Mouse (Mus musculus) limb, embryonic 15.5 days (tissue): Measurements from ENCODE around the gene Prlh. TPM values are rescaled to one million over a fixed set of nuclear protein-coding genes. Genes with fewer than 3 reads are reported as not detected.

Source experiments
- ATAC-seq: fragments of 200-750 bp; cut with Nextera tagmentation; 2 replicates; pipeline ENCODE4 v1.8.0; 2017; ENCODE audit warnings: low read depth, moderate TSS enrichment; ENCODE audit not compliant: insufficient number of reproducible peaks, low FRiP score, low TSS enrichment
- H3K27ac ChIP-seq: fragments of 300-500 bp; sonication (generic); 2 replicates; pipeline ENCODE4 v1.5.1; 2015; ENCODE audit warnings: moderate library complexity, mild to moderate bottlenecking, inconsistent platforms
- H3K27me3 ChIP-seq: fragments of 300-500 bp; sonication (generic); 2 replicates; pipeline ENCODE4 v1.6.1; 2015; ENCODE audit warnings: inconsistent platforms
- H3K36me3 ChIP-seq: fragments of 300-500 bp; sonication (generic); 2 replicates; pipeline ENCODE4 v1.6.1; 2015; ENCODE audit warnings: inconsistent platforms
- H3K4me1 ChIP-seq: fragments of 300-500 bp; sonication (generic); 2 replicates; pipeline ENCODE4 v1.6.1; 2015; ENCODE audit warnings: inconsistent platforms
- H3K4me2 ChIP-seq: fragments of 300-500 bp; sonication (generic); 2 replicates; pipeline ENCODE4 v1.6.1; 2015; ENCODE audit warnings: mild to moderate bottlenecking, inconsistent platforms
- H3K4me3 ChIP-seq: fragments of 300-500 bp; sonication (generic); 2 replicates; pipeline ENCODE4 v1.5.1; 2015; ENCODE audit warnings: mild to moderate bottlenecking, inconsistent platforms
- H3K9ac ChIP-seq: fragments of 300-500 bp; sonication (generic); 2 replicates; pipeline ENCODE4 v1.6.1; 2015; ENCODE audit warnings: inconsistent platforms
- H3K9me3 ChIP-seq: fragments of 300-500 bp; sonication (generic); 2 replicates; pipeline ENCODE4 v1.6.1; 2016; ENCODE audit warnings: inconsistent platforms
- WGBS: fragments of 180-500 bp; shearing (Covaris S2); methylation state at CpG from one replicate; pipeline ENCODE4 v1.1.7; 2015; 5-methylcytosine and 5-hydroxymethylcytosine counted together
- polyA plus RNA-seq: library from polyadenylated mRNA; unstranded; fragments of >200 nt; fragmentation: Nextera tagmentation; extraction: Ambion mirVana; gene quantifications from 2 replicates; pipeline ENCODE4 v1.2.1, GENCODE M21; 2015

Gene Prlh
- polyA plus RNA-seq, 1 experiment from 2014 or later = not detected

DNA sequence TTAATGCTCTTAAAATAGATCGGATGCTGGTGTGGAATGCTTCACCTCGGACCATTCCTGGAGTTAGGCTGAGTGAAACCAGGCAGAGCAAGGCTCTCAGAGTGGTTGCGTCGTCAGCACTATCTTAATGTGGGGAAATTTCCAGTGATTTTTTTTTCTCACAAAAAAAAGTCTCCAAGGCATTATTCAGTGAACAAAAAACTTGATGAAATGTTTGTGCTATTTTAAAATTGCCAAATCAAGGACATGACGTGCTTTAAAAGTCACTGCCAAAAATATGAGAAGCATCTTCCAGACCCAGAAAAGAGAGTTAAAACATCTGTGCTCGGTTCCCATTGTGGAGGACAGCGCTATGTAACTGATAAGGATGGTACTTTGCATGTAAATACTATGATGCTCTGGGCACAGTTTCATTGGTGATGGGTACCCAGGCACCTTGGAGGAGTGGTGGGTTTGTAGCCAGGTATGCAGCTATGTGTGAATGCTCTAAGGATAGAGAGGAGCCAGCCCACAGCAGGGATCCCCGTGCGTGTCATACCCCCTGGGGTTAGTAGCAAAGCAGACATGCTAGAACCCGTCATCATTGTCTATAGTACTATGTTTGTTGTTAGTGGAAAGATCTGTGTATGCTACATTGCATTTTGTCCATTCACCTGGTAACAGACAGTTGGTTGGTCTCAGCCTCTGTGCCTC is 27.9 kb downstream of the Prlh start:
- H3K27me3 ChIP-seq = no peaks in the 10 kb centered on the region
- no peak overlapping the region for H3K9ac ChIP-seq
- H3K4me3 ChIP-seq = no peak overlapping the region
- no peaks in the 10 kb centered on the region for H3K36me3 ChIP-seq
- 58% methylated on average over 10 of the region's 10 CpGs for WGBS
- no peak overlapping the region for H3K4me2 ChIP-seq
- no peak for ATAC-seq
- no peaks in the 10 kb centered on the region for H3K9me3 ChIP-seq
- no peaks in the 10 kb centered on the region for H3K4me1 ChIP-seq
- H3K27ac ChIP-seq = no peak overlapping the region

GRCm38 (mm10) chr1:90981346-90981745 is 28.4 kb downstream of the Prlh start:
- Histone ChIP-seq H3K9ac (no peak overlapping the region), H3K4me1 (no peaks in the 10 kb centered on the region), H3K4me3 (no peak overlapping the region), H3K27ac (no peak overlapping the region), H3K36me3 (no peaks in the 10 kb centered on the region), H3K4me2 (no peak overlapping the region), H3K27me3 (no peaks in the 10 kb centered on the region), H3K9me3 (no peaks in the 10 kb centered on the region)
- WGBS = 60% methylated on average over 3 of the region's 3 CpGs
- ATAC-seq = no peak

DNA sequence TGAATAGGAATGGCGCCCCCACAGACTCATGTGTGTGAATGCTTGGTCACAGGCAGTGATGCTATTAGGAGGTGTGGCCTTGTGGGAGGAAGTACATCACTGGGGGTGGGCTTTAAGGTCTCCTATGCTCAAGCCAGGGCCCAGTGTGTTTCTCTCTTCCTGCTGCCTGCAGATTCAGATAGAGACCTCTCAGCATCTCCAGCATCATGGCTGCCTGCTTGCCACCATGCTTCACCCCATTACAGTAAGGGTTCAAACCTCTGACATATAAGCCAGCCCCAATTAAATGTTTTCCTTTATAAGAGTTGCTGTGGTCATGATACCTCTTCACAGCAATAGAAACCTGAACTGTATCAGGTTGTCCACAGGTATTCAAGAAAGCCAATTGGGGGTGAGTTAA is 43.0 kb downstream of the Prlh start:
- Histone ChIP-seq H3K4me1 (peaks cover 23% of the 10 kb centered on the region), H3K4me2 (no peak overlapping the region), H3K27me3 (no peaks in the 10 kb centered on the region; the same call in 1 of the 2 replicates), H3K9me3 (no peaks in the 10 kb centered on the region), H3K27ac (no peak overlapping the region), H3K36me3 (no peaks in the 10 kb centered on the region), H3K9ac (no peak overlapping the region), H3K4me3 (no peak overlapping the region)
- ATAC-seq = no peak
- WGBS = 89% methylated on average over 1 of the region's 1 CpGs

- H3K9ac ChIP-seq = no peak overlapping the region
- H3K27me3 ChIP-seq = no peaks in the 10 kb centered on the region; the same call in 1 of the 2 replicates
- H3K9me3 ChIP-seq = no peaks in the 10 kb centered on the region
- 57% methylated on average over 4 of the region's 4 CpGs for WGBS
- H3K4me2 ChIP-seq = no peak overlapping the region
- no peaks in the 10 kb centered on the region for H3K36me3 ChIP-seq
- H3K4me3 ChIP-seq = no peak overlapping the region
- H3K4me1 ChIP-seq = peaks cover 23% of the 10 kb centered on the region
- H3K27ac ChIP-seq = no peak overlapping the region
- no peak for ATAC-seq
These were observed 44.2 kb downstream of the Prlh start for GRCm38 (mm10) chr1:90997136-90997535.

DNA sequence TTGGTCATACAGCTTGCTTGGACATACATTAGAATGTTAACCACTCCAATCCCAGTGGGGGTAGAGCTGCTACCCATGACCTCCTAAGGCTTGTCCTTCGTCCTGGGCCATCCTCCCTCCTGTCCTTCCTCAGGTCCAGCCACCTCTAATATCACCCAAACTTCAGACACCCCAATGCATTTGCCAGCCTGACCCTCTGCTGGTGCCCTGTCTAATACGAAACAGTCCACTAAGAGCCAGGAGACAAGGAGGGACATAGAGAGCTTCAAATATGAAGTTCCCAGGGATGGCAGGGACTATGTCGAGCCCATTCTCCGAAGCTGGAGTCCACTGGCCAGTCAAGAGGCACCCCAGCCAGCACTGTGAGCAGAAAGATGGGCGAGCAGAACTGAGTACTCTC is 44.7 kb downstream of the Prlh start:
- peak overlapping the region; percentile 95; the same call in 1 of the 2 replicates for H3K4me2 ChIP-seq
- 79% methylated on average over 5 of the region's 5 CpGs for WGBS

DNA sequence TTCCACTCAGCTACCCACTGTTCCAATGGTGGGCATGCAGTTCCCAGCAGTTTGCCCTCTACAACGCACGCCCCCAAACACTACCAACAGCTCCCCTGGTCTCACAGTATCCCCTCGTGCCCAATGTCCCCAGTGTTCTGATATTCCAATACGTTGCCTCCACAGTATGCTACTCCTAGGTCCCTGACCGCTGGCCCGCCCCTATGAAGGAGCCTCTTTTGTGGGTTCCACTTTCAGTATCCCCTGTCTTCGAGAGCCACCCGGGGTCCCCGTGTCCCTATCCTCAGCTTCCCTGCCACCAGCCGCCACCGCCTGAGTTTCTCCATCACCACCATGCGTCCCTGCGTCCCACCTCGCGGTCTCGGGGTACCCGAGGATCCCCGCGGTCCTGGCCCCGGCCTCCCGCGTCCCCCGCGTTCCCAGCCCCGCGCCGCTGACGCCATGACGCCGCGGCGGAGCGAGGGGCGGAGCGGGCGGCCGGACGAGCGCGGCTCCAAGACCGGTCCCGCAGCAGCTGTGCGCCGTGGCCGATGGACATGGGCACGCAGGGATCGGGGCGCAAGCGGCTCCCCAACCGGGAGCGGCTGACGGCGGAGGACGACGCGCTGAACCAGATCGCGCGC is 45.5 kb downstream of the Prlh start, which contains the start of gene Lrrfip1:
Lrrfip1 (plus strand) TSS at position 470 of the 623 bp plus-strand sequence.
- Histone ChIP-seq H3K4me1 (peaks cover 23% of the 10 kb centered on the region), H3K27ac (0 out of 2 replicates have a peak within 1 kb of the TSS, but pooled peaks have one; percentile 47), H3K9me3 (no peaks in the 10 kb centered on the region), H3K4me2 (peak within 1 kb of the TSS; percentile 95), H3K9ac (peak within 1 kb of the TSS; percentile 78), H3K4me3 (peak within 1 kb of the TSS; percentile 62), H3K27me3 (no peaks in the 10 kb centered on the region; the same call in 1 of the 2 replicates), H3K36me3 (no peaks in the 10 kb centered on the region)
- 2% methylated on average over 59 of the region's 59 CpGs for WGBS
- ATAC-seq = peak; percentile 64; the same call in 1 of the 2 replicates

More for the DNA sequence above, 44.7 kb downstream of the Prlh start:
- H3K36me3 ChIP-seq = no peaks in the 10 kb centered on the region
- no peak for ATAC-seq
- peak overlapping the region; percentile 62 for H3K4me3 ChIP-seq
- no peaks in the 10 kb centered on the region for H3K9me3 ChIP-seq
- H3K27me3 ChIP-seq = no peaks in the 10 kb centered on the region; the same call in 1 of the 2 replicates
- H3K4me1 ChIP-seq = peaks cover 23% of the 10 kb centered on the region
- H3K27ac ChIP-seq = no peak overlapping the region
- no peak overlapping the region for H3K9ac ChIP-seq

DNA sequence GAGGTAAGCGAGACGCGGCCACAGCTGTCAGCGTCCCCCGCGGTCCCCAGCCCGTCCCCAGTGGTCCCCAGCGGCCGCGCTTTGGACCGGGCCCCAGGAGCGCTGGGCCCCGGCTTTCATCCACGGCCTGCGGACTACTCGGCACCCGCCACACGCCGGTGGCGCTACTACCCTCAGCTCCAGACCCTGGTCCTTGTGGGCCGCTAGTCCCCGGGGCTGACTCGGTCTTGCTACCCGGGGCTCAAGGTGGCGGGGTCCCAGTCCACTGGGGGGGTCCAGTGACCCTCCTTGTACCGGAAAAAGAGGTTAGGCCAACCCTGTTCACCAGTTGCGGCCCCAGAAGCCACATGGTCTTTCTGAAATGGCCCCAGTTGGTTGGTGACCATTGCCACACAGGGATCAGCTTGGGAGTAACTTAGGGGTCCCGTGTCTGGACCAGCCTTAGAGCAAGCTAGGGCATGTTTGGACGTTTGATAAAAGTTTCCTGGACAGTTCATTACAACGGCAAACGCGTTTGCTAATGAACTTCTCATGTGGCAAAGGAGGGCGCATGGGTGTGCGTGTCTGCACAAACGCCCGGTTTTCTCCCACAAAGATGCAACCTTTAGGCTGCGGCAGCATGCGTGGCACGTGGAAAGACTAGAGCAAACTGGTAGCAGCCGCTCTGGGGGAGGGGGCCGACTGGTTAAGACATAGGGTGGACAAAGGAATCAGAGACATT is 46.1 kb downstream of the Prlh start:
- H3K27me3 ChIP-seq = no peaks in the 10 kb centered on the region; the same call in 1 of the 2 replicates
- peak overlapping the region; percentile 62 for H3K4me3 ChIP-seq
- H3K27ac ChIP-seq = no peak overlapping the region
- peak overlapping the region; percentile 95 for H3K4me2 ChIP-seq
- H3K9me3 ChIP-seq = no peaks in the 10 kb centered on the region
- H3K9ac ChIP-seq = peak overlapping the region; percentile 78
- H3K4me1 ChIP-seq = peaks cover 23% of the 10 kb centered on the region
- H3K36me3 ChIP-seq = no peaks in the 10 kb centered on the region
- WGBS = under 1% methylated on average over 38 of the region's 41 CpGs
- no peak for ATAC-seq

GRCm38 (mm10) chr1:90999911-91000601 is 47.1 kb downstream of the Prlh start:
- Histone ChIP-seq H3K4me1 (peaks cover 23% of the 10 kb centered on the region), H3K36me3 (no peaks in the 10 kb centered on the region), H3K4me3 (peak overlapping the region; percentile 62; the same call in 1 of the 2 replicates), H3K27ac (no peak overlapping the region), H3K9ac (no peak overlapping the region), H3K27me3 (no peaks in the 10 kb centered on the region; the same call in 1 of the 2 replicates), H3K9me3 (no peaks in the 10 kb centered on the region), H3K4me2 (no peak overlapping the region)
- ATAC-seq = no peak
- 50% methylated on average over 10 of the region's 10 CpGs for WGBS

- WGBS = 83% methylated on average over 3 of the region's 3 CpGs
- H3K4me2 ChIP-seq = no peak overlapping the region
- H3K9me3 ChIP-seq = no peaks in the 10 kb centered on the region
- no peak overlapping the region for H3K27ac ChIP-seq
- H3K36me3 ChIP-seq = no peaks in the 10 kb centered on the region
- ATAC-seq = no peak
- no peak overlapping the region for H3K4me3 ChIP-seq
- no peak overlapping the region for H3K9ac ChIP-seq
- peaks cover 23% of the 10 kb centered on the region for H3K4me1 ChIP-seq
- no peaks in the 10 kb centered on the region; the same call in 1 of the 2 replicates for H3K27me3 ChIP-seq
These were observed 48.2 kb downstream of the Prlh start for GRCm38 (mm10) chr1:91001101-91001500.

DNA sequence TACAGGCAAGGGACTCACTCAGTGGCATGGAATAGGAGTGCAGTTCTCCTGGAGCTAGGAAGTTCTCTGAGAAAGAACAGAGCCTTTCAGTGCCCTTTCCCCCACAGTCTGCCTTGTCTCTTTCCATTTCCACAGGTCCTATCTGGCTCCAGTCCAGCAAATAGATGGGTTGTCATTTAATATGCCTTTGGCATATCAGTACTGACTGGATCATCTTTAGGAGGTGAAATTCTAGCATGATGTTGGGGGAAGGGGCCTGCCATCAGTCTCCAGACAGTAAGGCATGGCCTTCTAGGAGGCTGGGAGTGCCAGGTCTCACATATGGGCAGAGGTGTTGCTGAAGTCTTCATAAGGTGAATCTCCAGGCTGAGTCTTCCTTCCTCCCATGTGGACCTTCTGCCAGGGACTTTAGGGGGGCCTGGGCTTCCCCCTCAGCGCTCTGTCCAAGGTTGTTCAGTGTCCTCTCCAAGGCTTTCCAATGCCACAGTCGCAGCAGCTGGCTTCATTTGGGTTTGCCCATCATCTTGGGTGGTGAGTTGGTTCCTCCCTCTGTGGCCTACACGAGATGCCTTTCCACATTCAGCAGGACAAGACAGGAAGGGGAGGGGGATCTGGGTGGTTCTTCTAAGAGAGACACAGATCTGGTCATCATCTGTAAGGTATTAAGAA is 49.1 kb downstream of the Prlh start:
- WGBS = 81% methylated on average over 3 of the region's 3 CpGs
- ATAC-seq = no peak
- no peak overlapping the region for H3K4me3 ChIP-seq
- H3K9me3 ChIP-seq = no peaks in the 10 kb centered on the region
- H3K27me3 ChIP-seq = no peaks in the 10 kb centered on the region; the same call in 1 of the 2 replicates
- no peak overlapping the region for H3K27ac ChIP-seq
- H3K9ac ChIP-seq = no peak overlapping the region
- H3K36me3 ChIP-seq = no peaks in the 10 kb centered on the region
- H3K4me1 ChIP-seq = peaks cover 23% of the 10 kb centered on the region
- no peak overlapping the region for H3K4me2 ChIP-seq

DNA sequence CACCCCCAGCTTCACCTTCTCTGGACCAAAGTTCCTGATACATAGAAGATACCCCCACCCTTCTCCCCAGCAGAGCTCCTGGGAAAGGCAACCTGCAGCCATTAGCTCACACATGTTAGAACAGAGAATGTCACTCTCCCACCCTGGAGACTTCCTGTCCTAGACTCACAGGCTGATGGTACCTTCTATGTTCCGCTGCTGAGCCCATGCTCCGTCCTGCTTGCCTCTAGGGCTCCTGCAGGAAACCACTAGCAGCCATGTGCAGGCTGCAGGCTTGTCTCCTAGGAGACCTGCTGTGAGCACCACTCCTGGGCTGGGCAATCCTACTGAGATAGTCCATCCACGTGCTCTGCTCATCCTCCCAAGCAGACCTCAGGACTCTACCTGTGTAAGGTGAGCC is 49.7 kb downstream of the Prlh start:
- Histone ChIP-seq H3K36me3 (no peaks in the 10 kb centered on the region), H3K4me2 (no peak overlapping the region), H3K4me1 (peaks cover 23% of the 10 kb centered on the region), H3K27ac (no peak overlapping the region), H3K9ac (no peak overlapping the region), H3K4me3 (no peak overlapping the region), H3K27me3 (no peaks in the 10 kb centered on the region; the same call in 1 of the 2 replicates), H3K9me3 (no peaks in the 10 kb centered on the region)
- no peak for ATAC-seq
- WGBS = 76% methylated on average over 3 of the region's 3 CpGs
